Mouse (Mus musculus) heart, postnatal 0 days (tissue): ENCODE measurements around the gene Hes2.

Experiments
- CTCF ChIP-seq: IDR thresholded peaks from 2 replicates; pipeline ENCODE4 v1.5.1; 2016; ENCODE audit warnings: antibody characterized with exemption, control low read depth, low read depth
- EP300 ChIP-seq: IDR thresholded peaks from 2 replicates; pipeline ENCODE4 v1.6.1; 2016; ENCODE audit warnings: antibody characterized with exemption, low read depth

- TF ChIP-seq EP300 (no peak), CTCF (no peak)
Observed at GRCm38 (mm10) chr4:152129395-152129930, 29.2 kb upstream of the Hes2 start.
